Mouse (Mus musculus) midbrain, embryonic 16.5 days (tissue): ENCODE measurements at regions not wholly inside any gene's neighbourhood (a gene's known extent, or its start where the extent isn't known, plus 50 kb on each side); places are given as distances from the start of the nearest gene placed in this dataset.

Experiments used
- ATAC-seq: fragments of 200-750 bp; cut with Nextera tagmentation; 2 replicates; pipeline ENCODE4 v1.8.0; 2017; ENCODE audit warnings: moderate TSS enrichment
- H3K27ac ChIP-seq: fragments of 300-500 bp; sonication (generic); 2 replicates; pipeline ENCODE4 v1.5.1; 2014; ENCODE audit warnings: mild to moderate bottlenecking, low read length, mixed read lengths
- H3K27me3 ChIP-seq: fragments of 300-500 bp; sonication (generic); 2 replicates; pipeline ENCODE4 v1.6.1; 2014; ENCODE audit warnings: low read depth, low read length, mixed read lengths; ENCODE audit not compliant: control insufficient read depth, insufficient read depth
- H3K36me3 ChIP-seq: fragments of 300-500 bp; sonication (generic); 2 replicates; pipeline ENCODE4 v1.6.1; 2014; ENCODE audit warnings: mild to moderate bottlenecking, low read length, moderate library complexity, mixed read lengths; ENCODE audit not compliant: control insufficient read depth, insufficient read depth
- H3K4me1 ChIP-seq: fragments of 300-500 bp; sonication (generic); 2 replicates; pipeline ENCODE4 v1.6.1; 2014; ENCODE audit warnings: mild to moderate bottlenecking, low read length, mixed read lengths; ENCODE audit not compliant: control insufficient read depth, insufficient read depth
- H3K4me2 ChIP-seq: fragments of 300-500 bp; sonication (generic); 2 replicates; pipeline ENCODE4 v1.6.1; 2014; ENCODE audit warnings: mild to moderate bottlenecking, low read length, mixed read lengths
- H3K4me3 ChIP-seq: fragments of 300-500 bp; sonication (generic); 2 replicates; pipeline ENCODE4 v1.5.1; 2014; ENCODE audit warnings: low read depth, mild to moderate bottlenecking, low read length, moderate library complexity, mixed read lengths
- H3K9ac ChIP-seq: fragments of 300-500 bp; sonication (generic); 2 replicates; pipeline ENCODE4 v1.6.1; 2014; ENCODE audit warnings: low read depth, low read length, mixed read lengths
- H3K9me3 ChIP-seq: fragments of 300-500 bp; sonication (generic); replicated peaks from 2 replicates; pipeline ENCODE4 v1.6.1; 2014; ENCODE audit warnings: mild to moderate bottlenecking, low read length, mixed read lengths; ENCODE audit not compliant: control insufficient read depth, poor library complexity, severe bottlenecking
- WGBS: fragments of 180-500 bp; shearing (Covaris S2); extraction: QIAGEN DNeasy Blood & Tissue Kit; methylation state at CpG from one replicate; pipeline ENCODE4 v1.1.7; 2014; 5-methylcytosine and 5-hydroxymethylcytosine counted together

DNA sequence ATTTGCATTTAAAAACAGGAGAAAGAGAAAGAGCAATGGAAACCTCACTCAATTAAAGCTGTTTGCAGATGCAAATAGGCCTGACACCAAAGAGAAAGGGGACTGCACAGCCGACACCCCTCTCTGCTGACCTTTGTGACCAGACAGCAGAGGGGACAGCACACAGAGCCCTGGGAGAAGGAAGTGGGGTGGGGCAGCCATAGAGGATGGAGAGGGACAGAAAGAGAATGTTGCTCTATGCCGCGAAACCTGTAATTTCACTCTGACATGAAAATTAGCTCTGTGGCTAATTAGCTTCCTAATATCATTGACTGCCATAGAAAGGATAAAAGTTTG, 250.5 kb downstream of the Sec61b start:
- H3K36me3 ChIP-seq, result no peaks in the 10 kb centered on the region
- H3K4me1 ChIP-seq, result peaks cover 8% of the 10 kb centered on the region; the same call in 1 of the 2 replicates
- no peak overlapping the region for H3K27ac ChIP-seq
- 16% methylated on average over 3 of the region's 3 CpGs for WGBS
- H3K27me3 ChIP-seq, result no peaks in the 10 kb centered on the region
- no peak for ATAC-seq
- no peak overlapping the region for H3K4me3 ChIP-seq
- no peak overlapping the region for H3K4me2 ChIP-seq
- no peak overlapping the region for H3K9ac ChIP-seq
- H3K9me3 ChIP-seq, result peaks cover 2% of the 10 kb centered on the region; the same call in 1 of the 2 replicates

DNA sequence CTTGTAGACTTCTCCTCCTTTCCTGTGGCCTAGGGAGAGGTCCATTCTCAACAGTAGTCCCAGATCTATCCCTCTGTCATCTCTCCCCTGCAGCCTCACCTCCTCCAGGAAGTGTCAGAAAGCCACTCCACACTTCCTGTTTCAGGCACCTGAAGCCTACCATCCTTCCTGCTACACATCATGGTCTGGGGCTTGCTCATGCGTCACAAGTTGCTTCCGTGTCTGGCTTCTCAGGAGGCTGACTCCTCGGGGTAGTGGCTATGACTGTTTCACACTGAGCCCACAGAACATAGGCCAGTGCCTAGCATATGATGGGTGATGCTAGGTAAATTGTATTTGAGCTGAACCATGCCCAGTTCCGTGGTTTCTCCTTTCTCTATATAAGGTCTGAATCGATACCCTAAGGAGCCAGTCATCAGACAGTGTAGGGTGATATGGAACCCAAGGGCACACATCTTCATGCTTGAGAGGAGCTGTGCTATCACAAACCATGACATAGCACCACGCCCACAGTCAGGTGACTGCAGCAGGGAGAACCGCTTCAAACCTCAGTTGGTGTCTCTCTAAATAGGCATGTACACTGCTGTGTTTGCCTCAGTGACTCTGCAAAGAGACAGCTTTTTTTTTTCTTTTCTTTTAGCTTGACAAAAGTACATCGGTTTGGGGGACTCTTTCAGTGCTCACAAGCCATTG, 272.2 kb downstream of the Sec61b start:
- H3K4me2 ChIP-seq, result no peak overlapping the region
- no peaks in the 10 kb centered on the region for H3K9me3 ChIP-seq
- ATAC-seq, result no peak
- H3K27me3 ChIP-seq, result no peaks in the 10 kb centered on the region
- no peak overlapping the region for H3K4me3 ChIP-seq
- H3K9ac ChIP-seq, result no peak overlapping the region
- WGBS, result 84% methylated on average over 8 of the region's 8 CpGs
- no peaks in the 10 kb centered on the region for H3K4me1 ChIP-seq
- H3K36me3 ChIP-seq, result no peaks in the 10 kb centered on the region
- no peak overlapping the region for H3K27ac ChIP-seq

DNA sequence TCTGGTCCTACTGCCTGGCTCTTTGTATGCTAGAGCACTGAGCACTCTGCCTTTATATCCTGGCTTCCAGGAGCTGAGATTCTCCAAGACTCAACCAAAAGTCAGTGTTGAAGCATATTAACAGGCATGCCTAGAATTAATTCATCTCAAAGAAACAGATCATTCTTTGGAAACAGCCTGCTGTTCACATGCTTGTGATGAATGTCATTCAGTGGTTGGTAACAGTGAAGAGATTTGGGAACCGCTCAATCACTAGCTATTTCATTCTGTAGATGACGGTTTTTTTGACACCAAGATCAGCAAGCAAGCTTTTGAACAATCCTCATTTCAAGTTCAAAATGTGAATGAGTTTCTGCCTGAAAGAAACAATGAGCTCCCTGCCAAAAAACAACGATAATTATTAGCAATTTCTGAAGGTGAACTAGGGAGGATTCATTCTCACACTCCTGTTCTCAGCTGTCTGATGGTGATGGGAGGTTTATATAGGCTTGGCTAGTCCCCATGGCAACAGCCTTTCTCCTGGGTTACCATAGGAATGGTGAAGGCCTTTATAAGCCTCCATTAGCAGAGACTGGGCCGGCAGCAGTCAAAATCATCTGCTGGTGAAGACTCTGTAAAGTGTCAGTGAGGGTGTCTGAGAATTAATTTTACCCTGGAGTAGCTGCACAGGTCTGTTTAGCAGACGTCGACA, 272.6 kb upstream of the Nr4a3 start:
- H3K4me3 ChIP-seq, result no peak overlapping the region
- no peaks in the 10 kb centered on the region for H3K36me3 ChIP-seq
- H3K9ac ChIP-seq, result no peak overlapping the region
- peak; percentile 98 for ATAC-seq
- H3K27me3 ChIP-seq, result no peaks in the 10 kb centered on the region
- no peak overlapping the region for H3K4me2 ChIP-seq
- H3K27ac ChIP-seq, result peak overlapping the region; percentile 66
- peaks cover 13% of the 10 kb centered on the region for H3K4me1 ChIP-seq
- H3K9me3 ChIP-seq, result 0 out of 2 replicates have a peak, but pooled peaks cover 5% of the 10 kb centered on the region
- 33% methylated on average over 6 of the region's 6 CpGs for WGBS

DNA sequence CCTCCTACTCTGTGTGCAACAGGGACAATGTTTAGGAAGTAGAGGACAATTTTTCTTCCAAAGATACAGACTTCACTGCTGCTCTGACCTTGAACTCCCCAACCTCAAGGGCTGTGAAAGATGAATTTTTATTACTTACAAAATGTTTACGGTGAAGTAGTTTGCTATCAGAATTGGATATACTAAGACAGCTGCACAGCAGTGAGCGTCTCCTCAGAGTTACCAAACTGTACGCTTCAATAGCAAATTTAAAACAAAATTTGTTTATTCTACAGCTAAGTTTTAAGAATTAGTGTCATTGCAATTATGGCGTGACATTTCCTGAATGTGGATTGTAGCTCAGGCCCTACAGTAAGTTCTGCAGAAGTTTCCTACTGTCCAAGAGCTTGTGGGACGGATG, 270.3 kb upstream of the Nr4a3 start:
- Histone ChIP-seq H3K27ac (no peak overlapping the region), H3K9me3 (0 out of 2 replicates have a peak, but pooled peaks cover 5% of the 10 kb centered on the region), H3K36me3 (no peaks in the 10 kb centered on the region), H3K4me2 (no peak overlapping the region), H3K9ac (no peak overlapping the region), H3K4me3 (no peak overlapping the region), H3K27me3 (no peaks in the 10 kb centered on the region), H3K4me1 (peaks cover 13% of the 10 kb centered on the region)
- ATAC-seq, result no peak
- WGBS, result 78% methylated on average over 5 of the region's 5 CpGs

DNA sequence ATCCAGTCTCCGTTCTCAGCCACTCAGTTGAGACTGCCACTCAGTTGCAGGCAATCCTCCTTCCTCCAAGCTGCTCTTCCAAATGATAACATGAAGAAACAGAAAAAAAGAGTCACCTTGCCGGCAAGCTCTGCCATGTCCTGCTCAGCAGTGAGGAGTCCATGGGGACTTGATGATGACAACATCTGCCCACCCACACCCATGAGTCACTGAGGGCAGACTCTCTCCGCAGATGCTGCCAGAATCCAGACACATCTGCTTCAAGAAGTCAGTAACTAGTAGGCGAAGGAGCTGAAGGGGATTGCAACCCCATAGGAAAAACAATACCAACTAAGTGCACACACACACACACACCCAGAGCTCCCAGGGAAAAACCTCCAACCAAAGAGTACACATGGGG, 263.9 kb upstream of the Nr4a3 start:
- Histone ChIP-seq H3K27me3 (no peaks in the 10 kb centered on the region), H3K4me1 (no peaks in the 10 kb centered on the region), H3K9me3 (0 out of 2 replicates have a peak, but pooled peaks cover 3% of the 10 kb centered on the region), H3K27ac (no peak overlapping the region), H3K4me2 (no peak overlapping the region), H3K36me3 (no peaks in the 10 kb centered on the region), H3K4me3 (no peak overlapping the region), H3K9ac (no peak overlapping the region)
- ATAC-seq, result no peak
- 96% methylated on average over 4 of the region's 4 CpGs for WGBS

DNA sequence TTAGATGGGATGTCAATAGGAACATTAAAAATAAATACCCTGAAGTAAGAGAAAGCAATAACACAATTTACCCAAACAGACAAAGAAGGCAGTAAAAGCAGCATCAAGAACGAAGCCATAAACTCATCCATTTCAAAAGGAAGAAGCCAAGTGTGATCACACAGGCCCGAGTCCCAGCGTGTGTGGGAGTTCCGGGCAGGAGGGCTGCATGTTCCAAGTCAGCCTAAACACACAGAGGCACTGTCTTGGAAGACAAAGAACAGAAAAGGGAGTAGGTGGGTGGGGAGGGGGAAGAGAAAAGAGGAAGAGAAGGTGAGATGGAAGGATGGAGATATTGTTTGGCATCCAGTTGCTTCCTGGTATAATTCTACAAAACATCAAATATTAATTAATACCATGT, 248.0 kb upstream of the Nr4a3 start:
- H3K9ac ChIP-seq, result no peak overlapping the region
- 88% methylated on average over 4 of the region's 4 CpGs for whole genome bisulfite sequencing
- no peaks in the 10 kb centered on the region for H3K36me3 ChIP-seq
- no peak overlapping the region for H3K4me3 ChIP-seq
- H3K9me3 ChIP-seq, result no peaks in the 10 kb centered on the region
- ATAC-seq, result no peak
- no peak overlapping the region for H3K4me2 ChIP-seq
- no peaks in the 10 kb centered on the region for H3K27me3 ChIP-seq
- H3K27ac ChIP-seq, result no peak overlapping the region
- no peaks in the 10 kb centered on the region for H3K4me1 ChIP-seq

DNA sequence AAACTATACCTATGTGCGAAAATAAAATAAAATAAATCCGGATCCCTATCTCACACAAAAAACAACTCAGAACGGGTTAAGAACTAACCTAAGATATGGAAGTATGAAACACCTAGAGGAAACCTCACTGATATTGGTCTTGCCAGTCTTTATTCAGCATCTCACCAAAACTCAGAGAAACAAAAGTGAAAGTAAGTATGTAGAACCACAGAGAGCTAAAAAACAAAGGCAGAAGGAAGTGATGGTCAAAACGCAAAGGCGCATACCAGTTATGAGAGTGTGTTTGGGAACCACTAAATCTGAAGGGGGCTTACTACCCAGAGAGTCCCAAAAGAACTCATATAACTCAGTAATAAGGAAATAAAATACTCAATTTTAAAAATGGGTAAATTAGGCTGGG, 245.8 kb upstream of the Nr4a3 start:
- no peak overlapping the region for H3K27ac ChIP-seq
- H3K9ac ChIP-seq, result no peak overlapping the region
- no peak overlapping the region for H3K4me2 ChIP-seq
- no peak for ATAC-seq
- no peaks in the 10 kb centered on the region for H3K27me3 ChIP-seq
- no peaks in the 10 kb centered on the region for H3K36me3 ChIP-seq
- WGBS, result 95% methylated on average over 5 of the region's 5 CpGs
- no peak overlapping the region for H3K4me3 ChIP-seq
- no peaks in the 10 kb centered on the region for H3K4me1 ChIP-seq
- no peaks in the 10 kb centered on the region for H3K9me3 ChIP-seq

DNA sequence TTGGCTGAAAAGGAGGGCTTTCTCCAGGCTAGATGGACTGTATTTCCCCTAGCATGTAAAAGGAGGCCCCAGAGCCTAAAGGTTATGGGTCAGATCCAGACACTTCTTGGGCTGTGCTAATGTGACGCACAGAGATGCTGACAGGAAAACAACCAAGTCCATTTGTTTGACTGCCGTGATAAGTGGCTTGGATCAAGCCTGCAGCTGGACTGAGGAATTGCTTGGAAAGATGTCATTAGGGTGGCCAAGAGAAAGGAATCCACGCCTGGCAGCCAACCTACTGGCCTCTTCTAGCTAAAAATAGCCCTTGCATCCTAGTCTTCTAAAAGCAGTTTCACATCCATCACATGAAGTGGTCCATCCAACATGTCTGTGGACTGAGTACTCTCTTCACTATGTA, 241.8 kb upstream of the Nr4a3 start:
- no peak for ATAC-seq
- Histone ChIP-seq H3K9me3 (no peaks in the 10 kb centered on the region), H3K4me2 (no peak overlapping the region), H3K27ac (no peak overlapping the region), H3K9ac (no peak overlapping the region), H3K27me3 (no peaks in the 10 kb centered on the region), H3K4me1 (no peaks in the 10 kb centered on the region), H3K4me3 (no peak overlapping the region), H3K36me3 (no peaks in the 10 kb centered on the region)
- WGBS, result 84% methylated on average over 3 of the region's 3 CpGs

DNA sequence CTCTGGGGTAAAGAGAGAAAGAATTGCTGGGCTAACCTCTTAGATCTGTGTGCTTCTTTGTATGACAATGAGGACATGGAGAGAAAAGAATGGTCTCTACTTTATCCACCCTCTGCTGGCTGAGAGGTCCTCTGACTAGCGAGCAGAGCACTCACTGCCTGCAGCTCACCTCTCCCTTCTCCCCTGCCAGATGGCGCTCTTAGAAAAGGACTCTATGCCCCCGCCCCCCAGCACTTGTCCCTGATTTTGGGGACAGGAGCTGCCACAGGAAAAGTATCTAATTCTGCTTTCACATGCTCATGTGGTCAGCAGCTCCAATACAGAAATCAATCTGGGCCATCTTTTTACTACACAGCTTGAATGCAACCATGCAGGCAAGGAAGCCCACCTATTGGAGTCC, 237.1 kb upstream of the Nr4a3 start:
- Histone ChIP-seq H3K36me3 (no peaks in the 10 kb centered on the region), H3K4me3 (no peak overlapping the region), H3K9me3 (no peaks in the 10 kb centered on the region), H3K4me1 (no peaks in the 10 kb centered on the region), H3K27ac (no peak overlapping the region), H3K9ac (no peak overlapping the region), H3K4me2 (no peak overlapping the region), H3K27me3 (no peaks in the 10 kb centered on the region)
- no peak for ATAC-seq
- 7% methylated on average over 3 of the region's 3 CpGs for WGBS
